Comparison of ENCODE assay signal across 8 mouse cellular contexts in the genomic region with DNA sequence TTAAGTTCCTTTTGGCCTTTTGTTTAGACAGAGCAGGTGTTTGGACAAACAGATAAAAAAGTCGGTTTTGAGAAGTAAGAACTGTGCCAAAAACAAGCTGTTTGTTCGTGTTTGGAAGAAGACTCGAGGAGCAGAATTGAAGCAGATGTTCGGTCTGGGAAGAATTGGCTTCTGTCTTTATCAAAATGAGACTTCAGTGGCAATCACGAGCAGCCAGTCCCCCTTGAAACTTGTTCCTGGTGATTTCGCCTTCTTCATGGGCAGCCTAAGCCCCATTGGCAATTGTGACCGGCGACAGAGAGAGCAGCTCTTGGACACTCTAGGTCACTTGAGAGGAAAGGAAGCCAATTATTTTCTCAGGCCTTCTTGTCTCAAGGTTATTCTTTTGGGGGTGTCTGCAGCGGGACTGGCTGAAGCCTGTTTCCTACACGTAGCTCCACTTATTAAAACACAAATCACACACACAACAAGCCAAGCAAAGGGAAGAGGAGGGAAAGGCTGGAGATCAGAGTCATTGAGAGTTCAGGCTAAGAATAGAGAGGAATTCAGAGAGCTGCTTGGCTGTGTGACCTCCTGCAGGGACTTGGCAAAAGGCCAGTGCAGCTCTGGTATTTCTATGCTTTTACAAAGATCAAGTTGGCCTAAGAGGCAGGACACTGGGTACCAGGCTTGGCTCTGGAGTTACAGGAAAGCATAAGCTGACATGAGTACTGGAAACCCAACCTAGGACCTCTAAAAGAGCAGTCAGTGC. TPM values are rescaled to one million over a fixed set of nuclear protein-coding genes. Genes with fewer than 3 reads are reported as not detected.
DNase-seq lines count a peak whose midpoint lies in the region; ATAC-seq and TF ChIP-seq lines count a peak whose summit lies in the region.

No protein-coding gene starts in this region.

- peak; percentile 77 for ATAC-seq in neural tube, embryonic 12.5 days (ENCODE audit: low FRiP score, low read depth)
- no peak for ATAC-seq in CD4-positive, CD25-positive, alpha-beta regulatory T cell, adult 4 months

- peak overlapping the region; percentile 26 for H3K27ac ChIP-seq in forebrain, embryonic 10.5 days
- no peak overlapping the region for H3K27ac ChIP-seq in neural tube, embryonic 12.5 days
- H3K27ac ChIP-seq in left cerebral cortex, adult 2 months: no peak overlapping the region

- H3K9ac ChIP-seq in neural tube, embryonic 12.5 days: no peak overlapping the region

- 57% methylated on average over 10 of the region's 10 CpGs for WGBS in forebrain, embryonic 10.5 days
- WGBS in neural tube, embryonic 12.5 days: 46% methylated on average over 10 of the region's 10 CpGs

- no peak overlapping the region for H3K4me3 ChIP-seq in forebrain, embryonic 10.5 days
- H3K4me3 ChIP-seq in neural tube, embryonic 12.5 days: no peak overlapping the region
- H3K4me3 ChIP-seq in left cerebral cortex, adult 2 months: no peak overlapping the region

- no peak for TF ChIP-seq CTCF in left cerebral cortex, adult 2 months (IDR thresholded peaks at IDR 0.05)

- H3K27me3 ChIP-seq in forebrain, embryonic 10.5 days (ENCODE audit: poor library complexity, severe bottlenecking): no peaks in the 10 kb centered on the region
- H3K27me3 ChIP-seq in neural tube, embryonic 12.5 days (replicated peaks): no peaks in the 10 kb centered on the region

- no peaks in the 10 kb centered on the region for H3K9me3 ChIP-seq in forebrain, embryonic 10.5 days
- no peaks in the 10 kb centered on the region for H3K9me3 ChIP-seq in neural tube, embryonic 12.5 days

- no peak overlapping the region for H3K4me2 ChIP-seq in neural tube, embryonic 12.5 days (replicated peaks)

- intact Hi-C loops in heart, postnatal 10 days (cut with DNase I): no loop called here
- intact Hi-C loops in left cerebral cortex, adult 2 months (cut with DNase I): no loop called here

- peaks cover 31% of the 10 kb centered on the region for H3K4me1 ChIP-seq in forebrain, embryonic 10.5 days
- peaks cover 17% of the 10 kb centered on the region for H3K4me1 ChIP-seq in neural tube, embryonic 12.5 days

- H3K36me3 ChIP-seq in forebrain, embryonic 10.5 days (replicated peaks): no peaks in the 10 kb centered on the region
- no peaks in the 10 kb centered on the region for H3K36me3 ChIP-seq in neural tube, embryonic 12.5 days

- DNase-seq in 3T3-L1 (ENCODE audit: low read depth, low spot score): peak; percentile 42
- DNase-seq in adrenal gland, adult 2 months: peak; percentile 70
- peak; percentile 58 for DNase-seq in forebrain, embryonic 10.5 days (ENCODE audit: extremely low spot score, low spot score)
- DNase-seq in heart, postnatal 10 days: peak; percentile 78 to 80
- DNase-seq in kidney, postnatal 4 days: peak; percentile 79 to 87
- no peak for DNase-seq in left cerebral cortex, adult 2 months (ENCODE audit: extremely low spot score in 1 of 2, low spot score in 2 of 2)

RNA-seq across cellular contexts. Expression of gene Upb1, which starts 50.3 kb away (rescaled TPM):
- 1 to 10 TPM in 1 of 2 experiments, under 1 TPM in 1; 0.72 to 2.2 TPM for total RNA-seq in adrenal gland, adult 2 months (2021)
- 0.20 and 0.50 TPM in 2 replicates for polyA plus RNA-seq in adrenal gland, adult 2 months (2012; rRNA removed)
- polyA plus RNA-seq in forebrain, embryonic 10.5 days (2016; fragmentation: Nextera tagmentation; extraction: Ambion mirVana): 0.06 and 0.15 TPM in 2 replicates
- total RNA-seq in heart, postnatal 10 days (2021): under 1 TPM; 0.17 to 0.24 TPM
- polyA plus RNA-seq in neural tube, embryonic 12.5 days (2016; fragmentation: Nextera tagmentation; extraction: Ambion mirVana): 0.10 TPM in 1 of 2 replicates, not detected in the other
- under 1 TPM; 0.29 to 0.30 TPM for total RNA-seq in left cerebral cortex, adult 2 months (2021)
- polyA plus RNA-seq in CD4-positive, CD25-positive, alpha-beta regulatory T cell, adult 4 months (2017; shearing (Covaris generic)): under 1 TPM in 1 of 2 experiments, not detected in 1; 0.74 TPM

Comparison
In these comparisons a context has a peak if more than half of its experiments do, and no peak if none do; other contexts are left out.
1. DNase-seq: peak in 3T3-L1 (single experiment), adrenal gland, adult 2 months (single experiment), forebrain, embryonic 10.5 days (single experiment), heart, postnatal 10 days (2 of 2) and kidney, postnatal 4 days (2 of 2); none in left cerebral cortex, adult 2 months (0 of 2).